Mouse (Mus musculus) heart, postnatal 0 days (tissue): ENCODE data around the gene Lrig1.

Experiments
- CTCF ChIP-seq: IDR thresholded peaks from 2 replicates; pipeline ENCODE4 v1.5.1; 2016; ENCODE audit warnings: antibody characterized with exemption, control low read depth, low read depth
- EP300 ChIP-seq: IDR thresholded peaks from 2 replicates; pipeline ENCODE4 v1.6.1; 2016; ENCODE audit warnings: antibody characterized with exemption, low read depth

DNA sequence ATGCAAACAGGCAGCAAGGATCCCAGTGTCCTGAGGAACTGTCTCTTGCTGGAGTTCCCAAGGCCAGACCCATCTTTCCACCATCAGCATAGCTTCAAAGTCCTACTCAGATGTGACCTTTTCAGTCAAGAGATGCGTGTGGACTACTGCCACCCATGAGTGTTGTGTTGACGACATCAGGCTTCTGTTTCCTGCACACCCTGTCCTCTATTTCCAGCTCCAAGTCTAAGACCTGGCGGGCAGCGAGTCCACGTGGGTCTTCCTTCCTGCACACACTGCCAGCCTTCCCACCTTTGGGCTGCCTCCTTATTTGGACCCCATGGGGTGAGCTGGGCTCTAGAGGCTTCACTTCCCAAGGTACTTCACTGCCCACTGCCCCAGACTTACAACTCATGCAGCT, 75.4 kb downstream of the Lrig1 start:
- TF ChIP-seq CTCF (no peak), EP300 (no peak)
